Mouse (Mus musculus) embryonic fibroblast, embryonic 13.5 days (primary cell): ENCODE data around the gene Gm4131.

Source experiments
- CTCF ChIP-seq: IDR thresholded peaks from 2 replicates; pipeline ENCODE4 v1.5.1; 2011; ENCODE audit warnings: mild to moderate bottlenecking, control low read depth, low read length, moderate library complexity, borderline replicate concordance; ENCODE audit not compliant: insufficient read depth
- POLR2A ChIP-seq: IDR thresholded peaks from 2 replicates; pipeline ENCODE4 v1.6.1; 2011; ENCODE audit warnings: low read depth, mild to moderate bottlenecking, control low read depth, low read length, moderate library complexity

GRCm38 (mm10) chr14:62602271-62602670 lies 35.5 kb upstream of the Gm4131 start:
- TF ChIP-seq POLR2A = no peak
- TF ChIP-seq CTCF = no peak
